20 mouse cellular contexts compared by ENCODE assay signal in the genomic region with DNA sequence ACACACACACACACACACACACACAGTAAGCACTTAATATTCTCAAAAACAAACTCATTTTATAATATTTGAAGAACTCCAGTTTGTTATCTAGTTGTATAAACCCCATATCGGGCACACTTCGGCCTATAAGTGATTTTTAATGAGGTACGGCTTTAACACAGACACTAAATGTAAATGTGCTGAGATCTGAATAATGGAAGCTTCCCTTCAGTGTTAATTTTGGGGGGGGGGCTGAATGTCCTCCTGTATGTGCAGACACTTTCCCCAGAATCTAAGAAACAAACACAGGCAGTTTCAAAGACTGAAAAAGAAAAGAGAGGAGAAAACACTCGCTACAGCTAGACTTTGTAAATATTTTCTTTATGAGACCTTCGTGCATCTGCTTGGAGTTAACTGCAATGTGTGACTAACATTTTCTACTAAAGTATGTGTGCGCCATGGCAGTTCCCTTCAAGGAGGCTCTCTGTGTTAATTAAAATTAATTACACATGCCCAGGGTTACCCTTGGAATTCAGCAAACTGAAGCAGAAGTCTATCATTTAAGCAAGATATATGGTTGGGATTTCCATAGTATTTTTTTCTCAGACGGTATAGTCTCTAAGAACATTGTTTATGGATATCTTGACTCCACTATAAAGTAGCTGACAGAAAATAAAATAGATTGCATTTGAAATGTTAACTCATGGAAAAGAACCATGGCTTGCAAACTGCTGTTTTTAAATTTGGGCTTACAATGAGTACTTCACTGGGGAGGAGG.
DNase-seq lines count a peak whose midpoint lies in the region; ATAC-seq lines count a peak whose summit lies in the region.
"Had no signal": no experiment of that assay in that cellular context is flagged by ENCODE, and none has a peak within 500 bp of the region (broad histone marks: within the 10 kb centered on the region; RNA-seq: fewer than 3 reads in every experiment).

No protein-coding gene starts in this region.

- intact Hi-C loops in left cerebral cortex, postnatal 4 days (cut with DNase I), result no loop called here

- H3K9ac ChIP-seq in kidney, embryonic 16.5 days (replicated peaks; ENCODE audit: low read length), result no peak overlapping the region
- H3K9ac ChIP-seq in limb, embryonic 12.5 days (replicated peaks), result no peak overlapping the region
- H3K9ac ChIP-seq: heart, embryonic 12.5 days had no signal

- DNase-seq in embryo, embryonic 9.5 days (ENCODE audit: extremely low spot score), result peak; percentile 6
- DNase-seq in embryo, embryonic 10.5 days (ENCODE audit: low spot score), result no peak
- DNase-seq in kidney, postnatal 25 days, result no peak
- DNase-seq in embryonic facial prominence, embryonic 10.5 days (ENCODE audit: low spot score), result no peak
- no peak for DNase-seq in left cerebral cortex, postnatal 4 days
- DNase-seq in B cell, adult 2 months, result no peak
- DNase-seq: adrenal gland, postnatal 36 days; cerebellum, postnatal 14 days; heart, postnatal 36 days; kidney, postnatal 14 days; liver; right cerebral cortex, adult 18-20 months; thymus, postnatal 25 days had no signal

- WGBS in kidney, embryonic 16.5 days, result 44% methylated on average over 7 of the region's 7 CpGs
- 68% methylated on average over 7 of the region's 7 CpGs for WGBS in embryonic facial prominence, embryonic 10.5 days
- 24% methylated on average over 7 of the region's 7 CpGs for WGBS in limb, embryonic 12.5 days

- no peaks in the 10 kb centered on the region for H3K36me3 ChIP-seq in kidney, embryonic 16.5 days (ENCODE audit: insufficient read depth, low read length)
- no peaks in the 10 kb centered on the region for H3K36me3 ChIP-seq in embryonic facial prominence, embryonic 10.5 days (replicated peaks)
- H3K36me3 ChIP-seq in limb, embryonic 12.5 days, result no peaks in the 10 kb centered on the region
- H3K36me3 ChIP-seq: heart, embryonic 12.5 days had no signal

- H3K4me1 ChIP-seq in kidney, embryonic 16.5 days (ENCODE audit: insufficient read depth, low read length), result peaks cover 13% of the 10 kb centered on the region
- H3K4me1 ChIP-seq in embryonic facial prominence, embryonic 10.5 days, result peaks cover 20% of the 10 kb centered on the region
- peaks cover 35% of the 10 kb centered on the region for H3K4me1 ChIP-seq in limb, embryonic 12.5 days (replicated peaks)
- H3K4me1 ChIP-seq: heart, embryonic 12.5 days had no signal

- H3K27me3 ChIP-seq in kidney, embryonic 16.5 days (ENCODE audit: insufficient read depth, low read length), result no peaks in the 10 kb centered on the region
- no peaks in the 10 kb centered on the region for H3K27me3 ChIP-seq in embryonic facial prominence, embryonic 10.5 days (replicated peaks; ENCODE audit: low read depth, poor library complexity, severe bottlenecking)
- no peaks in the 10 kb centered on the region for H3K27me3 ChIP-seq in limb, embryonic 12.5 days
- H3K27me3 ChIP-seq: heart, embryonic 12.5 days had no signal

- ATAC-seq in kidney, embryonic 16.5 days (ENCODE audit: low FRiP score, low TSS enrichment), result no peak
- peak; percentile 31; the same call in 1 of the 2 replicates for ATAC-seq in limb, embryonic 12.5 days (ENCODE audit: insufficient number of reproducible peaks, insufficient read depth, low FRiP score, low TSS enrichment, low read depth)
- ATAC-seq: activated CD4-positive, CD25-positive, alpha-beta regulatory T cell, adult 4 months; hindbrain, embryonic 16.5 days; lung, postnatal 0 days had no signal

- H3K4me2 ChIP-seq in kidney, embryonic 16.5 days (replicated peaks; ENCODE audit: low read depth, low read length), result no peak overlapping the region
- no peak overlapping the region for H3K4me2 ChIP-seq in limb, embryonic 12.5 days
- H3K4me2 ChIP-seq: heart, embryonic 12.5 days had no signal

- H3K27ac ChIP-seq in kidney, embryonic 16.5 days (ENCODE audit: low read length), result peak overlapping the region; percentile 48; the same call in 1 of the 2 replicates
- H3K27ac ChIP-seq in embryonic facial prominence, embryonic 10.5 days (replicated peaks), result peak overlapping the region; percentile 19; the same call in 1 of the 2 replicates
- H3K27ac ChIP-seq in limb, embryonic 12.5 days, result peak overlapping the region; percentile 82

- H3K4me3 ChIP-seq in kidney, embryonic 16.5 days (ENCODE audit: low read length), result no peak overlapping the region
- H3K4me3 ChIP-seq in embryonic facial prominence, embryonic 10.5 days, result no peak overlapping the region
- no peak overlapping the region for H3K4me3 ChIP-seq in limb, embryonic 12.5 days (replicated peaks)
- H3K4me3 ChIP-seq: erythroblast, embryonic 14.5 days; heart, embryonic 12.5 days had no signal

- H3K9me3 ChIP-seq in kidney, embryonic 16.5 days (ENCODE audit: low read length), result no peaks in the 10 kb centered on the region
- H3K9me3 ChIP-seq in embryonic facial prominence, embryonic 10.5 days, result no peaks in the 10 kb centered on the region
- no peaks in the 10 kb centered on the region for H3K9me3 ChIP-seq in limb, embryonic 12.5 days
- H3K9me3 ChIP-seq: heart, embryonic 12.5 days had no signal

Comparison
In these comparisons a context has a peak if more than half of its experiments do, and no peak if none do; other contexts are left out.
1. H3K27ac ChIP-seq: peak in every context shown above with its lines; median percentile 82 in limb, embryonic 12.5 days; 48 in kidney, embryonic 16.5 days; 19 in embryonic facial prominence, embryonic 10.5 days.